Mouse (Mus musculus) heart, embryonic 11.5 days (tissue): Measurements from ENCODE around the gene Zfp511. TPM values are rescaled to one million over a fixed set of nuclear protein-coding genes. Genes with fewer than 3 reads are reported as not detected.

Experiments
- ATAC-seq: fragments of 200-750 bp; cut with Nextera tagmentation; replicated peaks from 2 replicates; pipeline ENCODE4 v1.8.0; 2017; ENCODE audit warnings: moderate library complexity; ENCODE audit not compliant: insufficient number of reproducible peaks, low FRiP score, low TSS enrichment
- H3K27ac ChIP-seq: fragments of 300-500 bp; sonication (generic); 2 replicates; pipeline ENCODE4 v1.5.1; 2014; ENCODE audit warnings: mild to moderate bottlenecking, low read depth, low read length
- H3K27me3 ChIP-seq: fragments of 300-500 bp; sonication (generic); 2 replicates; pipeline ENCODE4 v1.6.1; 2014; ENCODE audit warnings: mild to moderate bottlenecking, low read length, mixed read lengths; ENCODE audit not compliant: control insufficient read depth, insufficient read depth
- H3K36me3 ChIP-seq: fragments of 300-500 bp; sonication (generic); 2 replicates; pipeline ENCODE4 v1.6.1; 2014; ENCODE audit warnings: mild to moderate bottlenecking, low read length, moderate library complexity, mixed read lengths; ENCODE audit not compliant: control insufficient read depth, insufficient read depth
- H3K4me1 ChIP-seq: fragments of 300-500 bp; sonication (generic); 2 replicates; pipeline ENCODE4 v1.6.1; 2014; ENCODE audit warnings: low read length; ENCODE audit not compliant: control insufficient read depth, insufficient read depth
- H3K4me2 ChIP-seq: fragments of 300-500 bp; sonication (generic); 2 replicates; pipeline ENCODE4 v1.6.1; 2014; ENCODE audit warnings: mild to moderate bottlenecking, moderate library complexity
- H3K4me3 ChIP-seq: fragments of 300-500 bp; sonication (generic); 2 replicates; pipeline ENCODE4 v1.5.1; 2014; ENCODE audit warnings: low read depth, low read length
- H3K9ac ChIP-seq: fragments of 300-500 bp; sonication (generic); 2 replicates; pipeline ENCODE4 v1.6.1; 2014; ENCODE audit warnings: mild to moderate bottlenecking, low read depth, low read length, moderate library complexity
- H3K9me3 ChIP-seq: fragments of 300-500 bp; sonication (generic); replicated peaks from 2 replicates; pipeline ENCODE4 v1.6.1; 2016; ENCODE audit warnings: low read length; ENCODE audit not compliant: control insufficient read depth
- WGBS: fragments of 180-500 bp; shearing (Covaris S2); extraction: QIAGEN DNeasy Blood & Tissue Kit; methylation state at CpG from one replicate; pipeline ENCODE4 v1.1.7; 2014; ENCODE audit not compliant: insufficient replicate concordance; 5-methylcytosine and 5-hydroxymethylcytosine counted together
- polyA plus RNA-seq: library from polyadenylated mRNA; unstranded; fragments of >200 nt; fragmentation: Nextera tagmentation; extraction: Ambion mirVana; gene quantifications from 2 replicates; pipeline ENCODE4 v1.2.1, GENCODE M21; 2014

The Zfp511 gene
- polyA plus RNA-seq, 1 experiment from 2014 or later: 34.3 TPM

GRCm38 (mm10) chr7:140037171-140037555 is 972 bp downstream of the Zfp511 start:
- no peak overlapping the region for H3K27ac ChIP-seq
- H3K36me3 ChIP-seq: peaks cover 8% of the 10 kb centered on the region
- H3K4me3 ChIP-seq: peak overlapping the region; percentile 77
- H3K27me3 ChIP-seq: no peaks in the 10 kb centered on the region
- peak overlapping the region; percentile 95 for H3K4me2 ChIP-seq
- peak overlapping the region; percentile 84 for H3K9ac ChIP-seq
- H3K9me3 ChIP-seq: no peaks in the 10 kb centered on the region
- peaks cover 10% of the 10 kb centered on the region for H3K4me1 ChIP-seq
- ATAC-seq: no peak
- WGBS: 61% methylated on average over 3 of the region's 3 CpGs

GRCm38 (mm10) chr7:140042728-140043127 is 6.5 kb downstream of the Zfp511 start:
- Histone ChIP-seq H3K9me3 (no peaks in the 10 kb centered on the region), H3K36me3 (peaks cover 3% of the 10 kb centered on the region), H3K4me3 (no peak overlapping the region), H3K4me1 (no peaks in the 10 kb centered on the region), H3K27ac (no peak overlapping the region), H3K9ac (no peak overlapping the region), H3K27me3 (peaks cover 32% of the 10 kb centered on the region), H3K4me2 (no peak overlapping the region)
- no peak for ATAC-seq
- 49% methylated on average over 3 of the region's 3 CpGs for WGBS

- no peak overlapping the region for H3K9ac ChIP-seq
- peaks cover 15% of the 10 kb centered on the region; the same call in 1 of the 2 replicates for H3K4me1 ChIP-seq
- no peaks in the 10 kb centered on the region; the same call in 1 of the 2 replicates for H3K36me3 ChIP-seq
- no peak overlapping the region for H3K27ac ChIP-seq
- ATAC-seq: no peak
- no peak overlapping the region for H3K4me2 ChIP-seq
- no peak overlapping the region for H3K4me3 ChIP-seq
- H3K27me3 ChIP-seq: peaks cover 59% of the 10 kb centered on the region
- 61% methylated on average over 4 of the region's 4 CpGs for WGBS
- no peaks in the 10 kb centered on the region for H3K9me3 ChIP-seq
Measured at GRCm38 (mm10) chr7:140045546-140045945, 9.4 kb downstream of the Zfp511 start.

GRCm38 (mm10) chr7:140047811-140048311 is 11.7 kb downstream of the Zfp511 start:
- no peak overlapping the region for H3K9ac ChIP-seq

GRCm38 (mm10) chr7:140048361-140049114 is 12.3 kb downstream of the Zfp511 start, which contains the start of gene Msx3:
TSS of gene Msx3 (minus strand) at chr7:140049089.
- 0 out of 2 replicates have a peak, but pooled peaks have one; percentile 24 for ATAC-seq
- H3K9ac ChIP-seq: no peak within 1 kb of the TSS
- H3K27ac ChIP-seq: no peak within 1 kb of the TSS
- peaks cover 15% of the 10 kb centered on the region; the same call in 1 of the 2 replicates for H3K4me1 ChIP-seq
- H3K27me3 ChIP-seq: peaks cover 86% of the 10 kb centered on the region
- H3K36me3 ChIP-seq: no peaks in the 10 kb centered on the region
- H3K9me3 ChIP-seq: no peaks in the 10 kb centered on the region
- WGBS: under 1% methylated on average over 56 of the region's 56 CpGs
- peak within 1 kb of the TSS; percentile 70 for H3K4me2 ChIP-seq
- peak within 1 kb of the TSS; percentile 43 for H3K4me3 ChIP-seq

More at GRCm38 (mm10) chr7:140047811-140048311, 11.7 kb downstream of the Zfp511 start:
- H3K36me3 ChIP-seq: no peaks in the 10 kb centered on the region
- under 1% methylated on average over 33 of the region's 33 CpGs for WGBS
- no peaks in the 10 kb centered on the region for H3K9me3 ChIP-seq
- H3K4me2 ChIP-seq: peak overlapping the region; percentile 70
- ATAC-seq: no peak
- H3K27me3 ChIP-seq: peaks cover 80% of the 10 kb centered on the region
- no peak overlapping the region for H3K27ac ChIP-seq
- H3K4me1 ChIP-seq: peaks cover 15% of the 10 kb centered on the region; the same call in 1 of the 2 replicates
- peak overlapping the region; percentile 43 for H3K4me3 ChIP-seq

GRCm38 (mm10) chr7:140049115-140049689 is 13.0 kb downstream of the Zfp511 start:
- H3K9ac ChIP-seq: no peak overlapping the region

GRCm38 (mm10) chr7:140054124-140054523 is 17.9 kb downstream of the Zfp511 start:
- WGBS: 62% methylated on average over 4 of the region's 4 CpGs
- Histone ChIP-seq H3K9ac (no peak overlapping the region), H3K36me3 (no peaks in the 10 kb centered on the region), H3K9me3 (no peaks in the 10 kb centered on the region), H3K27me3 (peaks cover 92% of the 10 kb centered on the region), H3K4me2 (no peak overlapping the region), H3K27ac (no peak overlapping the region), H3K4me1 (peaks cover 7% of the 10 kb centered on the region; the same call in 1 of the 2 replicates), H3K4me3 (no peak overlapping the region)
- no peak for ATAC-seq

More at GRCm38 (mm10) chr7:140049115-140049689, 13.0 kb downstream of the Zfp511 start:
- peaks cover 15% of the 10 kb centered on the region; the same call in 1 of the 2 replicates for H3K4me1 ChIP-seq
- ATAC-seq: peak; percentile 59; the same call in 1 of the 2 replicates
- H3K27ac ChIP-seq: no peak overlapping the region
- H3K27me3 ChIP-seq: peaks cover 91% of the 10 kb centered on the region
- H3K9me3 ChIP-seq: no peaks in the 10 kb centered on the region
- H3K36me3 ChIP-seq: no peaks in the 10 kb centered on the region
- H3K4me2 ChIP-seq: peak overlapping the region; percentile 70
- under 1% methylated on average over 34 of the region's 34 CpGs for WGBS
- H3K4me3 ChIP-seq: peak overlapping the region; percentile 43
